In the genomic region with DNA sequence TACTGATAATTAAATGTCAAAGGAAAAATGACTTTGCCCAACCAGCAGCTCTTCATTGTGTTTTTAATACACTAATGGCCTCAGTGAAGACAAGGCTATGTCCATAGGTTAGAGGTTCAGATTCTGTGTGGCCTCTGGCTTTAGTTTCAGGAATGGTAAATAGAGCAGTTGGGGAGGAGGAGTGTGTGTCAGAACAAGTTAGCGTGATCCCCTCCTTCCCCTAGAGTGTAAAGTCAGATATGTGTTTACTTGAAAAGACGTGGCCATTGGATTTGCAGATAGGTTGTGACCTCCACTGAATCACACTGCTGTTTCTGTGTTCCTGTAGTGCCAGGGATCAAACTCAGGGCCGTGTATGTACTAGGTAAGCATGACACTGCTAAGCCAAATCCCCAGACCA, we compare ENCODE assay signal across 25 mouse cellular contexts.
DNase-seq lines count a peak whose midpoint lies in the region; ATAC-seq and TF ChIP-seq lines count a peak whose summit lies in the region.
"Had no signal": no experiment of that assay in that cellular context is flagged by ENCODE, and none has a peak within 500 bp of the region (broad histone marks: within the 10 kb centered on the region; RNA-seq: fewer than 3 reads in every experiment).

No protein-coding gene starts in this region.

- no peak for TF ChIP-seq CTCF in hindbrain, postnatal 0 days (IDR thresholded peaks at IDR 0.05; ENCODE audit: low read depth)
- TF ChIP-seq CTCF in midbrain, postnatal 0 days (IDR thresholded peaks at IDR 0.05): no peak

- no peak for ATAC-seq in hindbrain, postnatal 0 days
- no peak for ATAC-seq in hindbrain, embryonic 13.5 days (ENCODE audit: low FRiP score)
- no peak for ATAC-seq in liver, embryonic 12.5 days
- no peak for ATAC-seq in liver, embryonic 11.5 days (replicated peaks; ENCODE audit: low FRiP score)
- ATAC-seq in midbrain, postnatal 0 days (ENCODE audit: low FRiP score): no peak
- ATAC-seq in midbrain, embryonic 16.5 days: no peak
- ATAC-seq: forebrain, embryonic 15.5 days; intestine, embryonic 16.5 days; Patski had no signal

- no peaks in the 10 kb centered on the region for H3K36me3 ChIP-seq in hindbrain, postnatal 0 days (ENCODE audit: insufficient read depth, low read length)
- H3K36me3 ChIP-seq in hindbrain, embryonic 13.5 days: no peaks in the 10 kb centered on the region
- H3K36me3 ChIP-seq in liver, embryonic 12.5 days: no peaks in the 10 kb centered on the region
- no peaks in the 10 kb centered on the region for H3K36me3 ChIP-seq in liver, embryonic 11.5 days (ENCODE audit: control insufficient read depth, insufficient read depth, low read length)
- H3K36me3 ChIP-seq in midbrain, postnatal 0 days (ENCODE audit: insufficient read depth, low read length): no peaks in the 10 kb centered on the region
- H3K36me3 ChIP-seq in midbrain, embryonic 16.5 days (ENCODE audit: control insufficient read depth, insufficient read depth, low read length): no peaks in the 10 kb centered on the region
- H3K36me3 ChIP-seq: embryonic facial prominence, embryonic 10.5 days; embryonic facial prominence, embryonic 13.5 days; forebrain, embryonic 12.5 days; forebrain, embryonic 15.5 days; G1E; heart, embryonic 10.5 days; heart, embryonic 13.5 days had no signal

- H3K4me2 ChIP-seq in hindbrain, postnatal 0 days (ENCODE audit: low read depth, low read length): no peak overlapping the region
- no peak overlapping the region for H3K4me2 ChIP-seq in hindbrain, embryonic 13.5 days
- no peak overlapping the region for H3K4me2 ChIP-seq in liver, embryonic 12.5 days
- H3K4me2 ChIP-seq in liver, embryonic 11.5 days: no peak overlapping the region
- H3K4me2 ChIP-seq in midbrain, postnatal 0 days (ENCODE audit: low read depth, low read length, poor library complexity, severe bottlenecking): no peak overlapping the region
- no peak overlapping the region for H3K4me2 ChIP-seq in midbrain, embryonic 16.5 days (ENCODE audit: low read length)
- H3K4me2 ChIP-seq: embryonic facial prominence, embryonic 13.5 days; forebrain, embryonic 12.5 days; forebrain, embryonic 15.5 days; heart, embryonic 13.5 days had no signal

- 64% methylated on average over 3 of the region's 3 CpGs for WGBS in hindbrain, postnatal 0 days
- 88% methylated on average over 3 of the region's 3 CpGs for WGBS in hindbrain, embryonic 13.5 days
- WGBS in liver, embryonic 12.5 days (ENCODE audit: insufficient replicate concordance): 56% methylated on average over 3 of the region's 3 CpGs
- 65% methylated on average over 3 of the region's 3 CpGs for WGBS in liver, embryonic 11.5 days
- 67% methylated on average over 3 of the region's 3 CpGs for WGBS in midbrain, postnatal 0 days
- 73% methylated on average over 3 of the region's 3 CpGs for WGBS in midbrain, embryonic 16.5 days

- intact Hi-C loops in heart, postnatal 14 days (cut with DNase I): no loop called here

- H3K9me3 ChIP-seq in hindbrain, postnatal 0 days (ENCODE audit: low read length): no peaks in the 10 kb centered on the region
- 0 out of 2 replicates have a peak, but pooled peaks cover 4% of the 10 kb centered on the region for H3K9me3 ChIP-seq in hindbrain, embryonic 13.5 days
- no peaks in the 10 kb centered on the region for H3K9me3 ChIP-seq in liver, embryonic 12.5 days (replicated peaks)
- H3K9me3 ChIP-seq in liver, embryonic 11.5 days (ENCODE audit: control insufficient read depth, low read length): no peaks in the 10 kb centered on the region
- no peaks in the 10 kb centered on the region for H3K9me3 ChIP-seq in midbrain, postnatal 0 days (ENCODE audit: low read length)
- H3K9me3 ChIP-seq in midbrain, embryonic 16.5 days (replicated peaks; ENCODE audit: control insufficient read depth, low read length, poor library complexity, severe bottlenecking): no peaks in the 10 kb centered on the region
- H3K9me3 ChIP-seq: forebrain, embryonic 12.5 days; forebrain, embryonic 15.5 days; G1E; heart, embryonic 10.5 days had no signal

- peak overlapping the region; percentile 55; the same call in 1 of the 2 replicates for H3K27ac ChIP-seq in hindbrain, postnatal 0 days
- no peak overlapping the region for H3K27ac ChIP-seq in hindbrain, embryonic 13.5 days
- H3K27ac ChIP-seq in liver, embryonic 12.5 days: peak overlapping the region; percentile 64; the same call in 1 of the 2 replicates
- H3K27ac ChIP-seq in liver, embryonic 11.5 days (ENCODE audit: low read depth, low read length): no peak overlapping the region
- no peak overlapping the region for H3K27ac ChIP-seq in midbrain, postnatal 0 days (ENCODE audit: low read depth, low read length)
- no peak overlapping the region for H3K27ac ChIP-seq in midbrain, embryonic 16.5 days (ENCODE audit: low read length)
- H3K27ac ChIP-seq: embryonic facial prominence, embryonic 10.5 days; embryonic facial prominence, embryonic 13.5 days; forebrain, embryonic 12.5 days; forebrain, embryonic 15.5 days; heart, adult 2 months; heart, embryonic 10.5 days; heart, embryonic 13.5 days had no signal

- H3K4me1 ChIP-seq in hindbrain, postnatal 0 days (ENCODE audit: insufficient read depth, low read length): no peaks in the 10 kb centered on the region; the same call in 1 of the 2 replicates
- H3K4me1 ChIP-seq in hindbrain, embryonic 13.5 days (replicated peaks): peaks cover 5% of the 10 kb centered on the region; the same call in 1 of the 2 replicates
- peaks cover 63% of the 10 kb centered on the region for H3K4me1 ChIP-seq in liver, embryonic 12.5 days
- H3K4me1 ChIP-seq in liver, embryonic 11.5 days (replicated peaks; ENCODE audit: control insufficient read depth, insufficient read depth, low read length): peaks cover 12% of the 10 kb centered on the region
- no peaks in the 10 kb centered on the region for H3K4me1 ChIP-seq in midbrain, postnatal 0 days (ENCODE audit: insufficient read depth, low read length)
- H3K4me1 ChIP-seq in midbrain, embryonic 16.5 days (ENCODE audit: control insufficient read depth, insufficient read depth, low read length): no peaks in the 10 kb centered on the region
- H3K4me1 ChIP-seq: embryonic facial prominence, embryonic 13.5 days; forebrain, embryonic 12.5 days; forebrain, embryonic 15.5 days; heart, embryonic 10.5 days had no signal

- DNase-seq in heart, adult 11 months: peak; percentile 44
- no peak for DNase-seq in heart, postnatal 14 days
- peak; percentile 43 for DNase-seq in hindbrain, postnatal 0 days (ENCODE audit: low spot score)
- no peak for DNase-seq in liver, embryonic 11.5 days (ENCODE audit: low spot score)
- DNase-seq in midbrain, postnatal 0 days (ENCODE audit: low spot score): peak; percentile 36
- DNase-seq: adrenal gland, postnatal 10 days; adrenal gland, postnatal 36 days; B cell, adult 2 months; embryo, embryonic 11 days; gastrocnemius, postnatal 25 days; heart, adult 2 months had no signal

- no peak overlapping the region for H3K9ac ChIP-seq in hindbrain, postnatal 0 days (replicated peaks; ENCODE audit: low read length)
- H3K9ac ChIP-seq in hindbrain, embryonic 13.5 days: no peak overlapping the region
- H3K9ac ChIP-seq in liver, embryonic 12.5 days: no peak overlapping the region
- no peak overlapping the region for H3K9ac ChIP-seq in liver, embryonic 11.5 days (ENCODE audit: low read depth, low read length)
- H3K9ac ChIP-seq in midbrain, postnatal 0 days (replicated peaks; ENCODE audit: low read length, poor library complexity, severe bottlenecking): no peak overlapping the region
- no peak overlapping the region for H3K9ac ChIP-seq in midbrain, embryonic 16.5 days (ENCODE audit: low read depth, low read length)
- H3K9ac ChIP-seq: embryonic facial prominence, embryonic 13.5 days; forebrain, embryonic 12.5 days; forebrain, embryonic 15.5 days; heart, embryonic 13.5 days had no signal

- no peaks in the 10 kb centered on the region for H3K27me3 ChIP-seq in hindbrain, postnatal 0 days (ENCODE audit: insufficient read depth, low read length)
- no peaks in the 10 kb centered on the region for H3K27me3 ChIP-seq in hindbrain, embryonic 13.5 days
- no peaks in the 10 kb centered on the region for H3K27me3 ChIP-seq in liver, embryonic 12.5 days (replicated peaks)
- H3K27me3 ChIP-seq in liver, embryonic 11.5 days (replicated peaks; ENCODE audit: control insufficient read depth, insufficient read depth, low read length): no peaks in the 10 kb centered on the region
- no peaks in the 10 kb centered on the region for H3K27me3 ChIP-seq in midbrain, postnatal 0 days (ENCODE audit: insufficient read depth, low read length)
- no peaks in the 10 kb centered on the region for H3K27me3 ChIP-seq in midbrain, embryonic 16.5 days (ENCODE audit: control insufficient read depth, insufficient read depth, low read depth, low read length)
- H3K27me3 ChIP-seq: CH12.LX; embryonic facial prominence, embryonic 13.5 days; forebrain, embryonic 12.5 days; forebrain, embryonic 15.5 days; heart, embryonic 13.5 days; Patski had no signal

- no peak overlapping the region for H3K4me3 ChIP-seq in hindbrain, postnatal 0 days (ENCODE audit: low read length)
- H3K4me3 ChIP-seq in hindbrain, embryonic 13.5 days: no peak overlapping the region
- H3K4me3 ChIP-seq in liver, embryonic 12.5 days: no peak overlapping the region
- H3K4me3 ChIP-seq in liver, embryonic 11.5 days (ENCODE audit: low read depth, low read length): no peak overlapping the region
- no peak overlapping the region for H3K4me3 ChIP-seq in midbrain, postnatal 0 days (ENCODE audit: low read depth, low read length)
- no peak overlapping the region for H3K4me3 ChIP-seq in midbrain, embryonic 16.5 days (ENCODE audit: low read depth, low read length)
- H3K4me3 ChIP-seq: embryonic facial prominence, embryonic 10.5 days; embryonic facial prominence, embryonic 13.5 days; erythroblast, embryonic 14.5 days; forebrain, embryonic 12.5 days; forebrain, embryonic 15.5 days; heart, adult 2 months; heart, embryonic 10.5 days; heart, embryonic 13.5 days had no signal

Comparison
In these comparisons a context has a peak if more than half of its experiments do, and no peak if none do; other contexts are left out.
1. DNase-seq: peak in heart, adult 11 months (single experiment), hindbrain, postnatal 0 days (single experiment) and midbrain, postnatal 0 days (single experiment); none in heart, postnatal 14 days (0 of 2) and liver, embryonic 11.5 days (single experiment).
2. H3K27ac ChIP-seq: peak in hindbrain, postnatal 0 days (single experiment) and liver, embryonic 12.5 days (single experiment); none in hindbrain, embryonic 13.5 days (single experiment), liver, embryonic 11.5 days (single experiment), midbrain, postnatal 0 days (single experiment) and midbrain, embryonic 16.5 days (single experiment).